Mouse (Mus musculus): ENCODE data around the gene Kcnj6.

Kcnj6 gene

GRCm38 (mm10) chr16:94997340-94997849 is at the start of gene Kcnj6:
TSS of gene Kcnj6 (minus strand) at chr16:94997701.
- DNase-seq = peak; percentile 85 to 91

GRCm38 (mm10) chr16:95009937-95010336 is 12.4 kb upstream of the Kcnj6 start:
- no peak for DNase-seq

GRCm38 (mm10) chr16:95004599-95004998 is 7.1 kb upstream of the Kcnj6 start:
- DNase-seq = no peak

GRCm38 (mm10) chr16:94999551-94999950 is 2.0 kb upstream of the Kcnj6 start:
- no peak for DNase-seq

- no peak for DNase-seq
Observed at GRCm38 (mm10) chr16:94999019-94999418, 1.5 kb upstream of the Kcnj6 start.

GRCm38 (mm10) chr16:94996791-94997281 is 665 bp downstream of the Kcnj6 start:
- DNase-seq = peak; percentile 49 to 73

- DNase-seq = peak; percentile 48 to 54
Observed at GRCm38 (mm10) chr16:94995542-94996131, 1.9 kb downstream of the Kcnj6 start.

- no peak for DNase-seq
Observed at GRCm38 (mm10) chr16:94994924-94995323, 2.6 kb downstream of the Kcnj6 start.

GRCm38 (mm10) chr16:94994148-94994547 is 3.4 kb downstream of the Kcnj6 start:
- DNase-seq = no peak

- DNase-seq = no peak
Observed at GRCm38 (mm10) chr16:94990114-94990513, 7.4 kb downstream of the Kcnj6 start.

GRCm38 (mm10) chr16:94986731-94987130 is 10.8 kb downstream of the Kcnj6 start:
- DNase-seq = peak; percentile 94 to 95

- DNase-seq = no peak
Observed at GRCm38 (mm10) chr16:94984263-94984662, 13.2 kb downstream of the Kcnj6 start.

GRCm38 (mm10) chr16:94980374-94980773 is 17.1 kb downstream of the Kcnj6 start:
- DNase-seq = no peak

GRCm38 (mm10) chr16:94979499-94979898 is 18.0 kb downstream of the Kcnj6 start:
- peak; percentile 34 to 53 for DNase-seq

GRCm38 (mm10) chr16:94972080-94972855 is 25.2 kb downstream of the Kcnj6 start:
- no peak for DNase-seq

- peak; percentile 51 to 55 for DNase-seq
Observed at GRCm38 (mm10) chr16:94968941-94969340, 28.6 kb downstream of the Kcnj6 start.

- no peak for DNase-seq
Observed at GRCm38 (mm10) chr16:94968472-94968871, 29.0 kb downstream of the Kcnj6 start.

GRCm38 (mm10) chr16:94957156-94957828 is 40.2 kb downstream of the Kcnj6 start:
- DNase-seq = peak; percentile 39 to 45

GRCm38 (mm10) chr16:94956410-94956809 is 41.1 kb downstream of the Kcnj6 start:
- peak; percentile 61 to 70 for DNase-seq

GRCm38 (mm10) chr16:94953294-94953693 is 44.2 kb downstream of the Kcnj6 start:
- DNase-seq = no peak

GRCm38 (mm10) chr16:94949172-94949571 is 48.3 kb downstream of the Kcnj6 start:
- DNase-seq = peak; percentile 50 to 59

GRCm38 (mm10) chr16:94946848-94947247 is 50.7 kb downstream of the Kcnj6 start:
- DNase-seq = peak; percentile 26 to 50

- DNase-seq = peak; percentile 26 to 40
Observed at GRCm38 (mm10) chr16:94932702-94933101, 64.8 kb downstream of the Kcnj6 start.
